Mouse (Mus musculus): ENCODE results near the gene Lmf2. TPM values are rescaled to one million over a fixed set of nuclear protein-coding genes. Genes with fewer than 3 reads are reported as not detected.

Lmf2 gene
- polyA plus RNA-seq, 1 experiment = 10.6 TPM

DNA sequence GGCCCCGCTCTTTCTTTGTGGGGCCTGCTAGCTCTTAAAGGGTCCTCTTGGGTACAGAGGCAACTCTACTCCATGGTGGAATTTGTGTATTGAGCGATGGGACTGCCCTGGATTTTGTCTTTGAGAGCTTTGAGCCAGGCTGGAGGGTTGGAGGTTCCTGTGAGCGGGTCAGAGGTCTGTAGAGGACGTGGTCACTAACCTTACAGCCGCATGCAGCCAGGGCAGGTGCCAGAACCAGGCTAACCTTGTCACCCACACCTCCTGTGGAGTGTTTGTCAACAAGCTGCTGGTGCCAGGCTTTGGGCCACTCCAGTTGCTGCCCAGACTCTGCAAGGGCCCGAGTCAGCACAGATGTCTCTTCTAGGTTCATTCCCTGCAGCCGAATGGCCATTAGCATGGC is 20.6 kb upstream of the Lmf2 start:
- Histone ChIP-seq H3K4me1 (ENCODE audit: control insufficient read depth, insufficient read depth, insufficient read length, low read length) (peaks cover 6% of the 10 kb centered on the region; the same call in 1 of the 2 replicates), H3K4me3 (ENCODE audit: insufficient read depth, low read depth, low read length) (no peak overlapping the region), H3K27ac (replicated peaks; ENCODE audit: low read depth, low read length) (no peak overlapping the region)

DNA sequence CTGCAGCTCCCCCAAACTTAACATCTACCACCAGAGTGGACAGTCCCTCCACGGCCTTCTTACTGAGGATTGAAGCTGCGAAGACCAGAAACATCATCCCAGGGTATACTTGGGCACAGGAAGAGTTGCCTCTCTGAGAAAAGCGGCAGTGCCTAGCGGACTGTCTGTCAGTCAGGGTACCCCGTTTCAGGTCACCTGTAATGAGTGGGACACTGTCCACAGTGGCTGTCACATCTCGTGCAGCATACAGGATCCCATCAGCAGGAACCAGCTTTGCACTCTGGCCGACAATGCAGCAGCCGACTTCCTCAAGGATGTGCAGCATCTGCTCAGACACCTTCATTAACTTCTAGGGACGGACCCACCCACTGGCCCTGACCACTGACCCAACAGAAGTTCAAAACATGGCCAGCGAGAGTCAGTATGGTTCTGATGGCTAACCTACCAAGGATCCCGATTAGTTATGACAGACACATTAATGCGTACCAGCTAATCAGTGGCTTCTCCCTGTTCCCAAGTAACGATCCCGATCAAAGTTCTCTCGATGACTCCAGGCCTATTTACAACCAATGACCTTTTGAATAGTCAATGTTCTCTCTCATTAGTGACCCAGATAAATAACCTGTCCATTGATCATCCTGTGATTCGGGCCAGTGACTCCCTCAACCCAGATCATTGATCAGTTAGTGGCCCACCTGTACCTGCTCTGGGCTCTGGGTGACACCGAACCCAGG is 19.5 kb upstream of the Lmf2 start:
- Histone ChIP-seq H3K4me1 (ENCODE audit: control insufficient read depth, insufficient read depth, insufficient read length, low read length) (peaks cover 6% of the 10 kb centered on the region; the same call in 1 of the 2 replicates), H3K27ac (replicated peaks; ENCODE audit: low read depth, low read length) (no peak overlapping the region), H3K4me3 (ENCODE audit: insufficient read depth, low read depth, low read length) (peak overlapping the region; percentile 87; the same call in 1 of the 2 replicates)

DNA sequence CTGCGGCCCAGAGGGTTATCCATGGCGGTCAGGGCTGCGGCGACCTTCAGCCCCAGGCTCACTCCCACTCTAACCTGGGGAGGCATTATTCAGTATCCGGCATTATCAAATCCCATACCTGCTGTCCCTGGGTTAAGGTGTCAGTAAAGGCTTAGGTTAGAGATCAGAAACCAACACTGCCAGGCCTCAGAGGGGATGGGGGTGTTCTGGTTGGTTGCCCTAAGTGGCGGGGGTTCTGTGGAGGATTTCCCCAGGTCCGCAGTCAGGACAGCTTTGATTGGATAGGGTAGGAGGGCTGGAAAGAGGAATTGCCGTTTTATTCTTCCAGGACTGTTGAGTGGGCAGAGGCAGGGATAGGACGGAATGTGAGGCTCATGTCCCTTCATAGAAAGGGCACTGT is 18.9 kb upstream of the Lmf2 start:
- Histone ChIP-seq H3K27ac (replicated peaks; ENCODE audit: low read depth, low read length) (peak overlapping the region; percentile 25), H3K4me3 (ENCODE audit: insufficient read depth, low read depth, low read length) (peak overlapping the region; percentile 87), H3K4me1 (ENCODE audit: control insufficient read depth, insufficient read depth, insufficient read length, low read length) (peaks cover 6% of the 10 kb centered on the region; the same call in 1 of the 2 replicates)

GRCm38 (mm10) chr15:89373762-89374248 is 18.3 kb upstream of the Lmf2 start, which contains the start of gene Sco2:
TSS of gene Sco2 (minus strand) at chr15:89373846.
- peaks cover 6% of the 10 kb centered on the region; the same call in 1 of the 2 replicates for H3K4me1 ChIP-seq (ENCODE audit: control insufficient read depth, insufficient read depth, insufficient read length, low read length)
- peak within 1 kb of the TSS; percentile 94 for H3K27ac ChIP-seq (replicated peaks; ENCODE audit: low read depth, low read length)
- H3K4me3 ChIP-seq (ENCODE audit: insufficient read depth, low read depth, low read length) = peak within 1 kb of the TSS; percentile 87

- Histone ChIP-seq H3K27ac (replicated peaks; ENCODE audit: low read depth, low read length) (peak overlapping the region; percentile 94), H3K4me3 (ENCODE audit: insufficient read depth, low read depth, low read length) (peak overlapping the region; percentile 87), H3K4me1 (ENCODE audit: control insufficient read depth, insufficient read depth, insufficient read length, low read length) (peaks cover 6% of the 10 kb centered on the region; the same call in 1 of the 2 replicates)
Observed at GRCm38 (mm10) chr15:89373027-89373761, 17.7 kb upstream of the Lmf2 start.

DNA sequence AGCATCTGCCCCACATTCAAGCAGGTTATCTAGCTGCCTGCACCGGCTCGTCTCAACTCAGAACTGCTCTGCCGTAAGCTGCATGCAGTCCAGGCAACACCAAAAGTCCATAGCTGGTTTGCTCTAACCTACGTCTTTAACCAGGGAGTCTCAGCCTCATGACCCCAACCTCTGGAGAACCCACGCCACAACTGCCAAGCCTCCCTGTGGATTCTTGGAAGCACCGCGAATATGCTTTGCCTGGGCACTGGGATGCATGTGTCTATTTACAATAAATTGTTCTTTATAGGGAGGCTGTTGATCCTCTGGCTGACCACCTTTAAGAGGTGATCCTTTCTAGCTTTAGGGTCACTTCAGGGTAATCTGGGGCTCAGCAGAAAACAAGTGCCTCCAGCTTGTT is 17.1 kb upstream of the Lmf2 start:
- H3K27ac ChIP-seq (replicated peaks; ENCODE audit: low read depth, low read length) = no peak overlapping the region; the same call in 1 of the 2 replicates
- peaks cover 6% of the 10 kb centered on the region; the same call in 1 of the 2 replicates for H3K4me1 ChIP-seq (ENCODE audit: control insufficient read depth, insufficient read depth, insufficient read length, low read length)
- H3K4me3 ChIP-seq (ENCODE audit: insufficient read depth, low read depth, low read length) = peak overlapping the region; percentile 87

- no peak overlapping the region for H3K4me3 ChIP-seq (ENCODE audit: insufficient read depth, low read depth, low read length)
- no peak overlapping the region for H3K27ac ChIP-seq (replicated peaks; ENCODE audit: low read depth, low read length)
- H3K4me1 ChIP-seq (ENCODE audit: control insufficient read depth, insufficient read depth, insufficient read length, low read length) = peaks cover 6% of the 10 kb centered on the region; the same call in 1 of the 2 replicates
Observed at GRCm38 (mm10) chr15:89372068-89372467, 16.6 kb upstream of the Lmf2 start.

- no peak overlapping the region for H3K4me3 ChIP-seq (ENCODE audit: insufficient read depth, low read depth, low read length)
- H3K4me1 ChIP-seq (ENCODE audit: control insufficient read depth, insufficient read depth, insufficient read length, low read length) = no peaks in the 10 kb centered on the region
- no peak overlapping the region for H3K27ac ChIP-seq (replicated peaks; ENCODE audit: low read depth, low read length)
Observed at GRCm38 (mm10) chr15:89365141-89365551, 9.7 kb upstream of the Lmf2 start.

GRCm38 (mm10) chr15:89363051-89363450 is 7.6 kb upstream of the Lmf2 start:
- Histone ChIP-seq H3K4me1 (ENCODE audit: control insufficient read depth, insufficient read depth, insufficient read length, low read length) (peaks cover 2% of the 10 kb centered on the region; the same call in 1 of the 2 replicates), H3K27ac (replicated peaks; ENCODE audit: low read depth, low read length) (no peak overlapping the region), H3K4me3 (ENCODE audit: insufficient read depth, low read depth, low read length) (no peak overlapping the region)

GRCm38 (mm10) chr15:89358784-89359183 is 3.3 kb upstream of the Lmf2 start:
- H3K4me1 ChIP-seq (ENCODE audit: control insufficient read depth, insufficient read depth, insufficient read length, low read length) = peaks cover 11% of the 10 kb centered on the region
- no peak overlapping the region for H3K27ac ChIP-seq (replicated peaks; ENCODE audit: low read depth, low read length)
- no peak overlapping the region for H3K4me3 ChIP-seq (ENCODE audit: insufficient read depth, low read depth, low read length)

DNA sequence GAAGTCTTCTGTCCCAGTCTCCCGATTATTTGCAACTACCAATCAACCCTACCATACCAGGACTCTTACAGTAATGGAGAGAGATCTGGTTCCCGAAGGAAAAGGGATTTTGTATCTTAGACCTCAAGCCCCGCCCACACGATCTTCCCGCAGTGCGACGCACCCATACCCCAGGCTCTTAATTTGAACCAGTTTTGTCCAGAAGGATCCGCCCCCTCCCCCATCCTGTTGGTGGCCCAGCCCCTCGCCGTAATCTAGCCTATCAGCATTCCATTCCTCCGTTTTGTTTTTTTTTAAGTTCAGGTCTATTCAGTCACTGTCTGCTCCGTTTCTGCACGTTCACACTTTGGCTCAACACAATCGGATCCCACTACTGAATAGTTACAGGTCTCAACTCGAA is 913 bp upstream of the Lmf2 start:
- peak overlapping the region; percentile 84 for H3K4me3 ChIP-seq (ENCODE audit: insufficient read depth, low read depth, low read length)
- peaks cover 11% of the 10 kb centered on the region for H3K4me1 ChIP-seq (ENCODE audit: control insufficient read depth, insufficient read depth, insufficient read length, low read length)
- 0 out of 2 replicates have a peak overlapping the region, but pooled peaks have one; percentile 76 for H3K27ac ChIP-seq (replicated peaks; ENCODE audit: low read depth, low read length)

DNA sequence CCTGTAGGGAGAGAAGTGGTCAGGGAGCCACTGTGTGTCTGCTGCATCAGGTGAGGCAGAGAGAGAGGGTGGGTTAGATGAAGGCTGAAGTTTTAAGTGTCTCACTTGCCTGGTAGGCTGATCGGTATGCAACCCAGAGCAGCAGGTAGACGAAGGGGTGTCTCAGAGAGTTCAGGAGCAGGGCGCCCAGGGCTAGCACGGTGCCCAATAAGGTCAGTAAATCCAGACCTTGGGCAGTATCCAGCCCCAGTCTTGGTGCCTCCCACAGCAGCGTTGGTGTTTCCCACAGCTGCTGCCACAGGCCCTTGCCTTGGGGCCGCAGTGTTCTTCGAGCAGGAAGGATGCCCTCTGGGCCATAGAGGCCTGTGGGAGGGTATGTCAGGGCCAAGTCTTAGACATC is 1.0 kb downstream of the Lmf2 start:
- Histone ChIP-seq H3K27ac (replicated peaks; ENCODE audit: low read depth, low read length) (no peak overlapping the region), H3K4me3 (ENCODE audit: insufficient read depth, low read depth, low read length) (peak overlapping the region; percentile 88)

GRCm38 (mm10) chr15:89353837-89354236 is 1.6 kb downstream of the Lmf2 start:
- Histone ChIP-seq H3K4me1 (ENCODE audit: control insufficient read depth, insufficient read depth, insufficient read length, low read length) (peaks cover 9% of the 10 kb centered on the region), H3K27ac (replicated peaks; ENCODE audit: low read depth, low read length) (no peak overlapping the region)

More for the DNA sequence above, 1.0 kb downstream of the Lmf2 start:
- H3K4me1 ChIP-seq (ENCODE audit: control insufficient read depth, insufficient read depth, insufficient read length, low read length) = peaks cover 11% of the 10 kb centered on the region

GRCm38 (mm10) chr15:89352795-89353194 is 2.7 kb downstream of the Lmf2 start:
- no peak overlapping the region for H3K4me3 ChIP-seq (ENCODE audit: insufficient read depth, low read depth, low read length)
- H3K27ac ChIP-seq (replicated peaks; ENCODE audit: low read depth, low read length) = no peak overlapping the region
- H3K4me1 ChIP-seq (ENCODE audit: control insufficient read depth, insufficient read depth, insufficient read length, low read length) = peaks cover 9% of the 10 kb centered on the region

More at GRCm38 (mm10) chr15:89353837-89354236, 1.6 kb downstream of the Lmf2 start:
- H3K4me3 ChIP-seq (ENCODE audit: insufficient read depth, low read depth, low read length) = no peak overlapping the region

- Histone ChIP-seq H3K4me3 (ENCODE audit: insufficient read depth, low read depth, low read length) (no peak overlapping the region), H3K4me1 (ENCODE audit: control insufficient read depth, insufficient read depth, insufficient read length, low read length) (peaks cover 9% of the 10 kb centered on the region), H3K27ac (replicated peaks; ENCODE audit: low read depth, low read length) (no peak overlapping the region)
Observed at GRCm38 (mm10) chr15:89352054-89352453, 3.4 kb downstream of the Lmf2 start.
